9 mouse cellular contexts compared by ENCODE assay signal in genomic region chr16:29434712-29435111, GRCm38 (mm10). TPM values are rescaled to one million over a fixed set of nuclear protein-coding genes. Genes with fewer than 3 reads are reported as not detected.
DNase-seq lines count a peak whose midpoint lies in the region; ATAC-seq and TF ChIP-seq lines count a peak whose summit lies in the region.
"Had no signal": no experiment of that assay in that cellular context is flagged by ENCODE, and none has a peak within 500 bp of the region (broad histone marks: within the 10 kb centered on the region; RNA-seq: fewer than 3 reads in every experiment).

No protein-coding gene starts in this region.

- H3K4me3 ChIP-seq in midbrain, embryonic 11.5 days (ENCODE audit: low read depth, low read length) = no peak overlapping the region
- no peak overlapping the region for H3K4me3 ChIP-seq in stomach, postnatal 0 days (ENCODE audit: low read depth, low read length)
- H3K4me3 ChIP-seq: heart, embryonic 15.5 days had no signal

- H3K36me3 ChIP-seq in midbrain, embryonic 11.5 days (ENCODE audit: control insufficient read depth, insufficient read depth, low read length) = no peaks in the 10 kb centered on the region
- no peaks in the 10 kb centered on the region for H3K36me3 ChIP-seq in stomach, postnatal 0 days (ENCODE audit: control insufficient read depth, insufficient read depth, low read length)
- H3K36me3 ChIP-seq: heart, embryonic 15.5 days had no signal

- DNase-seq in gastrocnemius, postnatal 10 days = peak; percentile 15
- DNase-seq in gastrocnemius, adult 8-10 months (ENCODE audit: low spot score in 2 of 2) = no peak
- peak; percentile 14 for DNase-seq in Muller cell, postnatal 12 days (ENCODE audit: inconsistent ontology term)
- DNase-seq in layer of hippocampus, postnatal 10 days (ENCODE audit: low spot score in 2 of 2) = peak; percentile 44 to 54
- DNase-seq in midbrain, embryonic 11.5 days (ENCODE audit: low spot score, missing footprints) = peak; percentile 88
- DNase-seq in stomach, postnatal 0 days (ENCODE audit: low spot score) = peak; percentile 43

- peak; percentile 77 for TF ChIP-seq CTCF in stomach, postnatal 0 days (IDR thresholded peaks at IDR 0.05; ENCODE audit: low read depth)

- no peak overlapping the region for H3K4me2 ChIP-seq in midbrain, embryonic 11.5 days
- H3K4me2 ChIP-seq in stomach, postnatal 0 days (replicated peaks; ENCODE audit: low read depth) = no peak overlapping the region
- H3K4me2 ChIP-seq: heart, embryonic 15.5 days had no signal

- 21% methylated on average over 5 of the region's 5 CpGs for WGBS in midbrain, embryonic 11.5 days
- WGBS in stomach, postnatal 0 days = 28% methylated on average over 5 of the region's 5 CpGs

- no peak overlapping the region for H3K27ac ChIP-seq in midbrain, embryonic 11.5 days (ENCODE audit: low read depth, low read length)
- no peak overlapping the region for H3K27ac ChIP-seq in stomach, postnatal 0 days (replicated peaks)
- H3K27ac ChIP-seq: heart, embryonic 15.5 days had no signal

- ATAC-seq in common myeloid progenitor, adult 5-6 weeks (replicated peaks; ENCODE audit: low read depth, poor library complexity, severe bottlenecking) = peak; percentile 89
- peak; percentile 86 to 89 for ATAC-seq in hematopoietic stem cell, adult 5-6 weeks (replicated peaks in 1 of 2; ENCODE audit: insufficient read depth in 1 of 2, low FRiP score in 2 of 2, low TSS enrichment in 1 of 2, low read depth in 1 of 2, poor library complexity in 2 of 2, severe bottlenecking in 2 of 2)
- ATAC-seq in midbrain, embryonic 11.5 days (ENCODE audit: low FRiP score) = peak; percentile 77
- 0 out of 2 replicates have a peak, but pooled peaks have one; percentile 24 for ATAC-seq in stomach, postnatal 0 days (ENCODE audit: low FRiP score, low TSS enrichment)

- H3K9ac ChIP-seq in midbrain, embryonic 11.5 days (ENCODE audit: low read length) = no peak overlapping the region
- no peak overlapping the region for H3K9ac ChIP-seq in stomach, postnatal 0 days (ENCODE audit: low read length)
- H3K9ac ChIP-seq: heart, embryonic 15.5 days had no signal

- TF ChIP-seq EP300 in stomach, postnatal 0 days (optimal IDR thresholded peaks at IDR 0.05) = no peak

- H3K27me3 ChIP-seq in midbrain, embryonic 11.5 days (ENCODE audit: control insufficient read depth, insufficient read depth, low read length) = no peaks in the 10 kb centered on the region
- no peaks in the 10 kb centered on the region for H3K27me3 ChIP-seq in stomach, postnatal 0 days (ENCODE audit: control insufficient read depth, insufficient read depth, low read length)
- H3K27me3 ChIP-seq: heart, embryonic 15.5 days had no signal

- no peaks in the 10 kb centered on the region for H3K9me3 ChIP-seq in midbrain, embryonic 11.5 days (ENCODE audit: control insufficient read depth, low read length)
- H3K9me3 ChIP-seq in stomach, postnatal 0 days (ENCODE audit: control insufficient read depth, low read length) = no peaks in the 10 kb centered on the region
- H3K9me3 ChIP-seq: heart, embryonic 15.5 days had no signal

- no peaks in the 10 kb centered on the region for H3K4me1 ChIP-seq in midbrain, embryonic 11.5 days (ENCODE audit: control insufficient read depth, insufficient read depth, low read length)
- H3K4me1 ChIP-seq in stomach, postnatal 0 days (replicated peaks; ENCODE audit: control insufficient read depth, insufficient read depth) = no peaks in the 10 kb centered on the region
- H3K4me1 ChIP-seq: heart, embryonic 15.5 days had no signal

RNA-seq across cellular contexts. Expression of gene Atp13a5, which starts 56.2 kb away (rescaled TPM):
- 1 to 10 TPM; 3.0 to 3.4 TPM for total RNA-seq in gastrocnemius, postnatal 10 days (2021)
- 1 to 10 TPM; 4.2 to 7.6 (median 6.1) TPM for total RNA-seq in gastrocnemius, adult 8-10 months (2022)
- total RNA-seq in common myeloid progenitor, adult 5-6 weeks (2017) = not detected in 2 replicates
- total RNA-seq in hematopoietic stem cell, adult 5-6 weeks (2017) = not detected in 2 replicates
- 10 to 100 TPM; 12.5 to 13.0 TPM for total RNA-seq in layer of hippocampus, postnatal 10 days (2021)
- 0.20 and 0.30 TPM in 2 replicates for polyA plus RNA-seq in midbrain, embryonic 11.5 days (2014; fragmentation: Nextera tagmentation; extraction: Ambion mirVana)
- polyA plus RNA-seq in stomach, postnatal 0 days (2015; fragmentation: Nextera tagmentation; extraction: Ambion mirVana) = 1.1 TPM in 2 replicates
- polyA plus RNA-seq: heart, embryonic 15.5 days had no signal

Comparison
In these comparisons a context has a peak if more than half of its experiments do, and no peak if none do; other contexts are left out.
1. DNase-seq: peak in gastrocnemius, postnatal 10 days (single experiment), Muller cell, postnatal 12 days (single experiment), layer of hippocampus, postnatal 10 days (2 of 2), midbrain, embryonic 11.5 days (single experiment) and stomach, postnatal 0 days (single experiment); none in gastrocnemius, adult 8-10 months (0 of 2).
2. ATAC-seq: peak in every context shown above with its lines; median percentile 89 in common myeloid progenitor, adult 5-6 weeks; 88 in hematopoietic stem cell, adult 5-6 weeks; 77 in midbrain, embryonic 11.5 days; 24 in stomach, postnatal 0 days.